Comparison of ENCODE assay signal across 15 mouse cellular contexts in genomic region chr17:56439731-56440460, GRCm38 (mm10). TPM values are rescaled to one million over a fixed set of nuclear protein-coding genes. Genes with fewer than 3 reads are reported as not detected.
DNase-seq lines count a peak whose midpoint lies in the region; ATAC-seq lines count a peak whose summit lies in the region.
"Had no signal": no experiment of that assay in that cellular context is flagged by ENCODE, and none has a peak within 500 bp of the region (broad histone marks: within the 10 kb centered on the region; RNA-seq: fewer than 3 reads in every experiment).

No protein-coding gene starts in this region.

- intact Hi-C loops in gastrocnemius, postnatal 14 days (cut with DNase I; ENCODE audit: low total_unique reads), result no loop called here

- H3K4me1 ChIP-seq in forebrain, embryonic 14.5 days (ENCODE audit: control insufficient read depth, insufficient read depth, low read length), result peaks cover 13% of the 10 kb centered on the region
- H3K4me1 ChIP-seq in hindbrain, embryonic 15.5 days (replicated peaks), result peaks cover 36% of the 10 kb centered on the region
- peaks cover 16% of the 10 kb centered on the region for H3K4me1 ChIP-seq in neural tube, embryonic 12.5 days

- H3K9me3 ChIP-seq in forebrain, embryonic 14.5 days (replicated peaks; ENCODE audit: control insufficient read depth, low read length), result no peaks in the 10 kb centered on the region
- H3K9me3 ChIP-seq in hindbrain, embryonic 15.5 days, result no peaks in the 10 kb centered on the region
- H3K9me3 ChIP-seq in neural tube, embryonic 12.5 days, result no peaks in the 10 kb centered on the region

- 0 out of 2 replicates have a peak, but pooled peaks have one; percentile 7 for ATAC-seq in frontal cortex, adult (ENCODE audit: low TSS enrichment)
- ATAC-seq in forebrain, embryonic 14.5 days, result peak; percentile 66
- ATAC-seq in hindbrain, embryonic 15.5 days (ENCODE audit: low FRiP score, low read depth), result no peak
- ATAC-seq in neural tube, embryonic 12.5 days (ENCODE audit: low FRiP score, low read depth), result peak; percentile 41

- H3K9ac ChIP-seq in forebrain, embryonic 14.5 days (ENCODE audit: low read length), result peak overlapping the region; percentile 44; the same call in 1 of the 2 replicates
- H3K9ac ChIP-seq in hindbrain, embryonic 15.5 days, result no peak overlapping the region
- H3K9ac ChIP-seq in neural tube, embryonic 12.5 days, result no peak overlapping the region
- H3K9ac ChIP-seq: lung, embryonic 14.5 days had no signal

- no peak overlapping the region for H3K4me3 ChIP-seq in forebrain, embryonic 14.5 days (ENCODE audit: low read depth, low read length)
- H3K4me3 ChIP-seq in hindbrain, embryonic 15.5 days, result no peak overlapping the region
- H3K4me3 ChIP-seq in neural tube, embryonic 12.5 days, result no peak overlapping the region

- H3K27ac ChIP-seq in forebrain, embryonic 14.5 days (ENCODE audit: low read depth, low read length), result peak overlapping the region; percentile 80
- peak overlapping the region; percentile 36 for H3K27ac ChIP-seq in hindbrain, embryonic 15.5 days (replicated peaks)
- peak overlapping the region; percentile 23; the same call in 1 of the 2 replicates for H3K27ac ChIP-seq in neural tube, embryonic 12.5 days
- H3K27ac ChIP-seq: macrophage had no signal

- H3K36me3 ChIP-seq in forebrain, embryonic 14.5 days (ENCODE audit: control insufficient read depth, insufficient read depth, low read length), result peaks cover 92% of the 10 kb centered on the region
- H3K36me3 ChIP-seq in hindbrain, embryonic 15.5 days, result peaks cover 41% of the 10 kb centered on the region
- H3K36me3 ChIP-seq in neural tube, embryonic 12.5 days, result peaks cover 83% of the 10 kb centered on the region

- no peaks in the 10 kb centered on the region for H3K27me3 ChIP-seq in forebrain, embryonic 14.5 days (replicated peaks; ENCODE audit: control insufficient read depth, insufficient read depth, low read length)
- no peaks in the 10 kb centered on the region for H3K27me3 ChIP-seq in hindbrain, embryonic 15.5 days
- no peaks in the 10 kb centered on the region for H3K27me3 ChIP-seq in neural tube, embryonic 12.5 days (replicated peaks)

- 0 out of 2 replicates have a peak overlapping the region, but pooled peaks have one; percentile 6 for H3K4me2 ChIP-seq in forebrain, embryonic 14.5 days (ENCODE audit: low read length)
- H3K4me2 ChIP-seq in hindbrain, embryonic 15.5 days, result no peak overlapping the region
- no peak overlapping the region for H3K4me2 ChIP-seq in neural tube, embryonic 12.5 days (replicated peaks)
- H3K4me2 ChIP-seq: lung, embryonic 14.5 days had no signal

- DNase-seq in frontal cortex, postnatal 25 days (ENCODE audit: low spot score in 2 of 2), result no peak
- peak; percentile 61 for DNase-seq in forebrain, embryonic 14.5 days (ENCODE audit: low spot score)
- DNase-seq in gastrocnemius, postnatal 14 days, result no peak
- DNase-seq in right cerebral cortex, postnatal 4 days, result no peak
- no peak for DNase-seq in cerebellum, postnatal 4 days (ENCODE audit: low spot score in 2 of 2)
- DNase-seq: cerebellum, adult 2 months; embryo, embryonic 11 days; heart, adult 11 months; lung, embryonic 14.5 days; right cerebral cortex, postnatal 25 days; thymus, postnatal 4 days had no signal

- WGBS in forebrain, embryonic 14.5 days, result 36% methylated on average over 15 of the region's 15 CpGs
- 25% methylated on average over 15 of the region's 15 CpGs for WGBS in hindbrain, embryonic 15.5 days
- 48% methylated on average over 15 of the region's 15 CpGs for WGBS in neural tube, embryonic 12.5 days

RNA-seq across cellular contexts. Expression of gene Ptprs, which starts 36.4 kb away (rescaled TPM):
- 248 and 319 TPM in 2 replicates for polyA plus RNA-seq in forebrain, embryonic 14.5 days (2014; fragmentation: Nextera tagmentation; extraction: Ambion mirVana)
- 277 and 302 TPM in 2 replicates for polyA plus RNA-seq in hindbrain, embryonic 15.5 days (2015; fragmentation: Nextera tagmentation; extraction: Ambion mirVana)
- polyA plus RNA-seq in neural tube, embryonic 12.5 days (2016; fragmentation: Nextera tagmentation; extraction: Ambion mirVana), result 294 and 314 TPM in 2 replicates
- 10 to 100 TPM; 38.2 to 44.4 TPM for total RNA-seq in gastrocnemius, postnatal 14 days (2021)

Comparison
In these comparisons a context has a peak if more than half of its experiments do, and no peak if none do; other contexts are left out.
1. H3K27ac ChIP-seq: peak in every context shown above with its lines; median percentile 80 in forebrain, embryonic 14.5 days; 36 in hindbrain, embryonic 15.5 days; 23 in neural tube, embryonic 12.5 days.